Mouse (Mus musculus) forebrain, embryonic 10.5 days (tissue): ENCODE results near the gene Cd28. TPM values are rescaled to one million over a fixed set of nuclear protein-coding genes. Genes with fewer than 3 reads are reported as not detected.
"Not testable (repeated sequence)": the region's sequence is repeated elsewhere in the genome, so short reads cannot be mapped to it uniquely, and the experiment has no call there.

Experiments used
- DNase-seq: peaks from one replicate; pipeline ENCODE4 v3.0.0-alpha.2; 2017; ENCODE audit warnings: low spot score; ENCODE audit errors: extremely low spot score
- H3K27ac ChIP-seq: fragments of 300-500 bp; sonication (generic); 2 replicates; pipeline ENCODE4 v1.5.1; 2016; ENCODE audit warnings: mild to moderate bottlenecking
- H3K27me3 ChIP-seq: fragments of 300-500 bp; sonication (generic); 2 replicates; pipeline ENCODE4 v1.6.1; 2016; ENCODE audit warnings: mild to moderate bottlenecking; ENCODE audit not compliant: poor library complexity, severe bottlenecking
- H3K36me3 ChIP-seq: fragments of 300-500 bp; sonication (generic); replicated peaks from 2 replicates; pipeline ENCODE4 v1.6.1; 2016; ENCODE audit warnings: mild to moderate bottlenecking, moderate library complexity
- H3K4me1 ChIP-seq: fragments of 300-500 bp; sonication (generic); 2 replicates; pipeline ENCODE4 v1.6.1; 2016
- H3K4me3 ChIP-seq: fragments of 300-500 bp; sonication (generic); 2 replicates; pipeline ENCODE4 v1.5.1; 2016; ENCODE audit warnings: mild to moderate bottlenecking, moderate library complexity
- H3K9me3 ChIP-seq: fragments of 300-500 bp; sonication (generic); 2 replicates; pipeline ENCODE4 v1.6.1; 2016; ENCODE audit warnings: mild to moderate bottlenecking, moderate library complexity
- WGBS: fragments of 180-500 bp; shearing (Covaris S2); methylation state at CpG from one replicate; pipeline ENCODE4 v1.1.7; 2016; 5-methylcytosine and 5-hydroxymethylcytosine counted together
- polyA plus RNA-seq: library from polyadenylated mRNA; unstranded; fragments of >200 nt; fragmentation: Nextera tagmentation; extraction: Ambion mirVana; gene quantifications from 2 replicates; pipeline ENCODE4 v1.2.1, GENCODE M21; 2016

Gene Cd28
- polyA plus RNA-seq, 1 experiment from 2014 or later, result 0.02 TPM

DNA sequence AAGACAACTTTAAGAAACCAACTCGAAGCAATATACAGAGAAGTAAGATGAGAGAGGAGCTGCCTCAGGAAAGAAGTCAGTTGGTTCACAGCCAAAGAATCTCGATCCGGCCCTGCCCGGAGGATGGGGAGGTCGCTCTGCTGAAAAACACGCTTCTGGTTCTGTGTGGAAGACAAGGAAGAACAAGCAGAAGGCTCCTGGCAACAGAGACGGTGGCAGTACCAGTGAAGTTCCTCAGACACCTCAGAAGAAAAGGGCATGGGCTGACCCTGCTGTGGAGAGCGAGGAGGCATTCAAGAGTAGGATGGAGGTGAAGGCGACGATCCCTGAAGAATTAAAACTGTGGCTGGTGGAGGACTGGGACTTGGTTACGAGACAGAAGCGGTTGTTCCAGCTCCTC is 92.6 kb downstream of the Cd28 start:
- Histone ChIP-seq H3K4me3 (no peak overlapping the region), H3K4me1 (no peaks in the 10 kb centered on the region), H3K27me3 (no peaks in the 10 kb centered on the region), H3K27ac (no peak overlapping the region), H3K36me3 (no peaks in the 10 kb centered on the region), H3K9me3 (no peaks in the 10 kb centered on the region)
- DNase-seq, result no peak
- WGBS, result 92% methylated on average over 12 of the region's 12 CpGs

DNA sequence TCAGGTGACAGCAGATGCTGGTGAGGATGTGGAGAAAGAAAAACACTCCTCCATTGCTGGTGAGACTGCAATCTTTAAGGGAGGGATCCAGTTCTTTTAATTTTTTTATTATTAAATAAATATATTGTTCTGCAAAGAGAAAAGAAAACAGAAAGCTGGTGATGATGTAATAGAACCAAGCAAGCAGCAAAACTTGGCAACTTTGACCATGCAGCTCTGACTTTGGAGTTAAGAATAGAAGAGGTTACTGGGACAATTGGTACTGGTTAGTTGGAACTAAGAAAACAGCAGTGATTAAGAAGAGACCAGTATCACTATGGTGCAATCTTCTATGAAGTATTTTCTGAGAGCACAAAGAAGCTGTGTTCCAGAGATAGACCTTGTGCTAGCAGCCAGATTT is 94.2 kb downstream of the Cd28 start:
- H3K27me3 ChIP-seq, result no peaks in the 10 kb centered on the region
- no peak for DNase-seq
- no peaks in the 10 kb centered on the region for H3K9me3 ChIP-seq
- no peak overlapping the region for H3K4me3 ChIP-seq
- H3K36me3 ChIP-seq, result no peaks in the 10 kb centered on the region
- H3K27ac ChIP-seq, result no peak overlapping the region
- H3K4me1 ChIP-seq, result no peaks in the 10 kb centered on the region

DNA sequence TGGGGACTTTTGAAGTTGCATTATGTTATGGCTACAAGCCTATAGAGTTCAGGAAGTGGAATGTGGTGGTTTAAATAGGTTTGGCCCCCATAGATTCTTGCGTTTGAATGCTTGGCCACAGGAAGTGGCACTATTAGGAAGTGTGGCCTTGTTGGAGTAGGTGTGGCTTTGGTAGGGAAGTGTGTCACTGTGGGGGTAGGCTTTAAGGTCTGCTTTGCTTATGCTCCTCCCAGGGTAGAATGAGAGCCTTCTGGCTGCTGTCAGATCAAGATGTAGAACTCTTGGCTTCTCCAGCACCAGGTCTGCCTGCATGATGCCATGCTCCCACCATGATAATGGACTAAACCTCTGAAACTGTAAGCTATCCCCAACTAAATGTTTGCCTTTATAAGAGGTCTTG is 95.4 kb downstream of the Cd28 start:
- Histone ChIP-seq H3K27me3 (no peaks in the 10 kb centered on the region), H3K36me3 (no peaks in the 10 kb centered on the region), H3K4me3 (no peak overlapping the region), H3K27ac (no peak overlapping the region), H3K9me3 (no peaks in the 10 kb centered on the region), H3K4me1 (no peaks in the 10 kb centered on the region)
- WGBS, result 87% methylated on average over 1 of the region's 1 CpGs
- DNase-seq, result no peak

DNA sequence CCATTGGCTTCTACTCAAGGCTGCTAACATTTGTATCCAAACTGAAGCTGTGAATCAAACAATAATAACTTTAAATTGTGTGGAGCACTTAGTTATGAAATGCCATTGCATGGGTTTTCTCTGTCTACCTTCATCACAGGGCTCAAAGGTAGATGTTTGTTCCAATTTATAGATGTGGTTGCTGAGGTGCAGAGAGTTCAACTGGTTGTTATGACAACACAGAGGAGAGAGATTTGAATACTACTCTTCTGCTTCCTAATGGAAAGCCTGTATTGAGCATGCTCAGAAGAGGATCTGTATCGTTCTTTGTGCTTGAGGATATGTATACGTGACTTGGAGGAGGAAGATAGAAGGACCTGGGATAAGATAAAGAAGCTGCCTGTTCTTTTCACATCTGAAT is 96.8 kb downstream of the Cd28 start:
- no peak overlapping the region for H3K27ac ChIP-seq
- H3K4me3 ChIP-seq, result no peak overlapping the region
- no peak for DNase-seq
- WGBS, result 89% methylated on average over 2 of the region's 2 CpGs
- no peaks in the 10 kb centered on the region for H3K9me3 ChIP-seq
- no peaks in the 10 kb centered on the region for H3K36me3 ChIP-seq
- no peaks in the 10 kb centered on the region for H3K27me3 ChIP-seq
- no peaks in the 10 kb centered on the region for H3K4me1 ChIP-seq

DNA sequence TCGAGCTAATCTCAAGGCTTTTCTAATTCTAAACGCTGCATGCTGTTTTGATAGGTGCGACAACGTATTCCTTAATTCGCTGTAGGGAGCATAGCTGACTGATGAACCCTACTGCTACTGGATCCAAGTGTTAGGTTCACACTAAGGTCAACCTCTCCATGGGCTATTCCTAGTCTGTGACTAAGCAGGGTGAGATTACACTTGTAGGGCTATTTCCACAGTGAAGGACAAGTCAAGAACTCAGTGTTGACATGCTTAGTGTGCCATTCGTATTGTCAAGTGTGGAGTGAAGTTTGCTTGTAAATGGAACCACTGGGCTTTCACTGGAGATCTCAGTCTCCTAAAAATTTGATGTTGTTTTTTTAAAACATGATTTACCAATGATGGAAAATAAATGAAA is 99.3 kb downstream of the Cd28 start:
- 89% methylated on average over 6 of the region's 6 CpGs for WGBS
- DNase-seq, result no peak
- Histone ChIP-seq H3K4me1 (no peaks in the 10 kb centered on the region), H3K9me3 (no peaks in the 10 kb centered on the region), H3K4me3 (no peak overlapping the region), H3K27me3 (no peaks in the 10 kb centered on the region), H3K27ac (no peak overlapping the region), H3K36me3 (no peaks in the 10 kb centered on the region)

DNA sequence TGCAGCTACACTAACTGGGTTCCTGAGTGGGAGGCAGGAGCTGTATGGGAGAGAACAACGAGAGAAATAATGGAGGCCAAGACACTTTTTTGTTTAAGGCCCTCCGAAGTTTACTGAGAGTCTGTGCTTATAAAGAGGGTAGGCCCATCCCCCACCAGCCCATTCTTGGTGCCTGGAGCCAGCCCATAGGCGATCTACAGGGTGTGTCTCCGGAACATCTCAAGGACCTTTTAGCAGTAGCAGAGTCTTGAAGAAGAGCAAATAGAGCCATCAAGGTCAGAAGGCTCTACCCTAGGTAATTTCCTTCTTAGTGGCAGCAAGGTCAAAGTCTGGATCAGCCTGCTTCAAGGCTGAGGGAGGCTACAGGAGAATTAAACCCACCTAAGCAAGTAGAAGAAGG is 101.9 kb downstream of the Cd28 start:
- not testable (repeated sequence) for H3K27me3 ChIP-seq, H3K9me3 ChIP-seq, H3K36me3 ChIP-seq, H3K4me3 ChIP-seq, H3K27ac ChIP-seq, DNase-seq, H3K4me1 ChIP-seq
- WGBS, result 79% methylated on average over 4 of the region's 4 CpGs

DNA sequence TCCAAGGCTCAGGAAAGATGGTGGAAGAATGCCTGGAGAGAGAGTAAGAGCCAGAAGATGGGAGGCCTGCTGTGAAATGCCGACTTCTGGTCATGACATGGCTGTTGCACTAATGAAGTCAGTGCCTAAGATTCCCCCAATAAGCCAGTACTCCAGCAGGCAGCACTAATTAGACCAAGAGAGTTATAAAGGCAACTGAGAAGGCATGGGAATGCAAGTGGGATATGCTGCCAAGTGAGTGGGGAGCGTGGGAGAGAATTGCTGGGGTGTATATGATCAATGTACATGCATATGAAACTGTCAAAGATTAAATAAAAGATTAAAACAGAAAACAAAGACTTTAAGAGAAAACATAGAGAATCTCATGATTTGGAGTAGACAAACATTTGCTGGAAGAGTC is 103.4 kb downstream of the Cd28 start:
- H3K27ac ChIP-seq, result no peak overlapping the region
- H3K36me3 ChIP-seq, result no peaks in the 10 kb centered on the region
- DNase-seq, result no peak
- no peak overlapping the region for H3K4me3 ChIP-seq
- no peaks in the 10 kb centered on the region for H3K27me3 ChIP-seq
- H3K4me1 ChIP-seq, result no peaks in the 10 kb centered on the region
- no peaks in the 10 kb centered on the region for H3K9me3 ChIP-seq
- 90% methylated on average over 2 of the region's 2 CpGs for WGBS

DNA sequence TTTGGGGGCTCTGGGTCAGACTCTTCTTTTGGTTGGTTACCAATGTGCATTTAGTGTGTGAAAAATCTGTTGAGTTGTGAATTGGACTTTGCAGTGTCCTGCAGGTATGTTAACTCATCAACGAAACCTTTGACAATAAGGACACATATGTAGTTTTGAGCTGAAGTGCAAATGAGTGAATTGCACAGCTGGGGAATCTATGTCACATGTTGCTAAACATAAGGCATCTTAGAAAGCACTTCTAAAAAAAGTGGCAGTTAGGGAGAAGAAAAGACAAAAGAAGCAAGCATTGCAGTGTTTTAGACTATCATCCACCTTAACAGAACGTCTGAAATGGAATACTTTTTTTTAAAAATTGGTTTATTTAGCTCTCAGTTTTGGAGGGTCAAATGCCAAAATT is 104.4 kb downstream of the Cd28 start:
- Histone ChIP-seq H3K36me3 (no peaks in the 10 kb centered on the region), H3K27me3 (no peaks in the 10 kb centered on the region), H3K4me1 (no peaks in the 10 kb centered on the region), H3K9me3 (no peaks in the 10 kb centered on the region), H3K27ac (no peak overlapping the region), H3K4me3 (no peak overlapping the region)
- 91% methylated on average over 2 of the region's 2 CpGs for WGBS
- DNase-seq, result no peak

DNA sequence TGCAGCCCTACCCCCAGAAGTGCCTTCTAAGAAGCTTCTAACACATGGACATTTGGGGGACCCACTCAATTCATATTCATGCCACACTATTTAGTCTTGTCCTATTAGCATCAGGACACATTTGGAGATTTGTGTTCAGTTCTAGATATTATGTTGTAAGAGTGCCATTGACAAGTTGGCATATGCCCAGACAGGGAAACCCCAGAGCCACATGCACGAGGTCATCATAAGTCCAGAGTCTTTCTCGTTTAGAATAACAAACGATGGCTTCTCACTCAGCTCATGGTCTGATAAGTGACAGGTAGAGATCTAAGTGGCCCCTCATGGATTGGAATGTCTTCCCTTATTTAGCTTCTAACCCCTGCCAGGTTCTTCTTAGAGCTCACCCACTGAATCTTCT is 105.0 kb downstream of the Cd28 start:
- H3K4me1 ChIP-seq, result no peaks in the 10 kb centered on the region
- no peak overlapping the region for H3K4me3 ChIP-seq
- no peaks in the 10 kb centered on the region for H3K27me3 ChIP-seq
- H3K9me3 ChIP-seq, result no peaks in the 10 kb centered on the region
- H3K27ac ChIP-seq, result no peak overlapping the region
- no peaks in the 10 kb centered on the region for H3K36me3 ChIP-seq
- DNase-seq, result no peak
- 85% methylated on average over 3 of the region's 3 CpGs for WGBS

Other genes with a start within 250 kb of the Cd28 start
- gene Raph1, start 149.7 kb upstream of the Cd28 start, polyA plus RNA-seq, result 21.3 and 21.5 TPM in 2 replicates
- not detected in 2 replicates for gene Ctla4, start 170.2 kb downstream of the Cd28 start, polyA plus RNA-seq